Comparison of ENCODE assay signal across 10 mouse cellular contexts in genomic region chr13:50031757-50032156, GRCm38 (mm10).
DNase-seq lines count a peak whose midpoint lies in the region; ATAC-seq and TF ChIP-seq lines count a peak whose summit lies in the region.
"Had no signal": no experiment of that assay in that cellular context is flagged by ENCODE, and none has a peak within 500 bp of the region (broad histone marks: within the 10 kb centered on the region; RNA-seq: fewer than 3 reads in every experiment).

No protein-coding gene starts in this region.

- H3K4me2 ChIP-seq in heart, embryonic 11.5 days = no peak overlapping the region
- H3K4me2 ChIP-seq: neural tube, embryonic 12.5 days had no signal

- H3K36me3 ChIP-seq in heart, embryonic 11.5 days (ENCODE audit: control insufficient read depth, insufficient read depth, low read length) = no peaks in the 10 kb centered on the region
- H3K36me3 ChIP-seq: neural tube, embryonic 12.5 days had no signal

- H3K9me3 ChIP-seq in heart, embryonic 11.5 days (replicated peaks; ENCODE audit: control insufficient read depth, low read length) = no peaks in the 10 kb centered on the region
- H3K9me3 ChIP-seq: neural tube, embryonic 12.5 days had no signal

- 36% methylated on average over 1 of the region's 1 CpGs for WGBS in heart, embryonic 11.5 days (ENCODE audit: insufficient replicate concordance)
- 39% methylated on average over 1 of the region's 1 CpGs for WGBS in lung, adult 2 months

- no peak for TF ChIP-seq POLR2A in lung, adult 2 months (IDR thresholded peaks at IDR 0.05; ENCODE audit: borderline replicate concordance, extremely low read depth, low read depth, low read length)

- no peak overlapping the region for H3K4me3 ChIP-seq in heart, embryonic 11.5 days (ENCODE audit: low read depth, low read length)
- no peak overlapping the region for H3K4me3 ChIP-seq in lung, adult 2 months (replicated peaks; ENCODE audit: extremely low read depth, low read depth, low read length)
- H3K4me3 ChIP-seq: neural tube, embryonic 12.5 days had no signal

- H3K4me1 ChIP-seq in heart, embryonic 11.5 days (ENCODE audit: control insufficient read depth, insufficient read depth, low read length) = no peaks in the 10 kb centered on the region
- H3K4me1 ChIP-seq in lung, adult 2 months (ENCODE audit: control insufficient read depth, insufficient read depth, low read length) = no peaks in the 10 kb centered on the region
- H3K4me1 ChIP-seq: neural tube, embryonic 12.5 days had no signal

- ATAC-seq in heart, embryonic 11.5 days (replicated peaks; ENCODE audit: insufficient number of reproducible peaks, low FRiP score, low TSS enrichment) = no peak
- ATAC-seq in megakaryocyte, adult 5-6 weeks (ENCODE audit: poor library complexity, severe bottlenecking) = peak; percentile 52
- ATAC-seq: hindbrain, embryonic 16.5 days had no signal

- H3K9ac ChIP-seq in heart, embryonic 11.5 days (ENCODE audit: low read depth, low read length) = no peak overlapping the region
- H3K9ac ChIP-seq: neural tube, embryonic 12.5 days had no signal

- H3K27me3 ChIP-seq in heart, embryonic 11.5 days (ENCODE audit: control insufficient read depth, insufficient read depth, low read length) = no peaks in the 10 kb centered on the region
- H3K27me3 ChIP-seq: neural tube, embryonic 12.5 days had no signal

- no peak overlapping the region for H3K27ac ChIP-seq in heart, embryonic 11.5 days (ENCODE audit: low read depth, low read length)
- H3K27ac ChIP-seq: neural tube, embryonic 12.5 days had no signal

- peak; percentile 66 for DNase-seq in heart, adult 11 months
- DNase-seq in lung, adult 2 months = no peak
- no peak for DNase-seq in lung, adult 18-20 months
- DNase-seq in WW6 (ENCODE audit: low read depth, low spot score) = peak; percentile 14
- DNase-seq in urinary bladder, postnatal 25 days (ENCODE audit: low spot score) = no peak
- no peak for DNase-seq in gastrocnemius, postnatal 10 days

- 0 out of 2 replicates have a peak, but pooled peaks have one; percentile 6 for TF ChIP-seq CTCF in lung, adult 2 months (IDR thresholded peaks at IDR 0.05; ENCODE audit: insufficient read depth, low read length)

Comparison
In these comparisons a context has a peak if more than half of its experiments do, and no peak if none do; other contexts are left out.
1. DNase-seq: peak in heart, adult 11 months (single experiment) and WW6 (single experiment); none in lung, adult 2 months (single experiment), lung, adult 18-20 months (0 of 2), urinary bladder, postnatal 25 days (single experiment) and gastrocnemius, postnatal 10 days (single experiment).